Mouse (Mus musculus): ENCODE data around the gene Ahnak. TPM values are rescaled to one million over a fixed set of nuclear protein-coding genes. Genes with fewer than 3 reads are reported as not detected.
A peak's percentile ranks its signal among the peaks of the same experiment; 100 is the strongest.

Ahnak gene
- polyA plus RNA-seq, 1 experiment = 86.8 TPM

- Histone ChIP-seq H3K79me2 (ENCODE audit: control insufficient read depth, insufficient read depth) (no peaks in the 10 kb centered on the region), H3K4me3 (ENCODE audit: insufficient read depth, poor library complexity, severe bottlenecking) (no peak overlapping the region), H3K27me3 (ENCODE audit: control insufficient read depth, insufficient read depth, insufficient read length) (no peaks in the 10 kb centered on the region), H3ac (ENCODE audit: control insufficient read depth, insufficient read length, low read depth) (no peak overlapping the region), H3K36me3 (ENCODE audit: control insufficient read depth, insufficient read depth) (no peaks in the 10 kb centered on the region), H3K79me3 (ENCODE audit: low read depth) (no peaks in the 10 kb centered on the region)
- TF ChIP-seq CTCF (IDR thresholded peaks at IDR 0.05; ENCODE audit: control insufficient read depth, insufficient read depth, insufficient read length) = no peak
- no peak for TF ChIP-seq USF1 (IDR thresholded peaks at IDR 0.05; ENCODE audit: low read depth)
- no peak for TF ChIP-seq MAX (IDR thresholded peaks at IDR 0.05)
- TF ChIP-seq CEBPB (IDR thresholded peaks at IDR 0.05; ENCODE audit: low read depth) = no peak
- TF ChIP-seq MYOG (IDR thresholded peaks at IDR 0.05; ENCODE audit: control insufficient read depth, extremely low read depth, insufficient read length) = no peak
- TF ChIP-seq FOSL1 (IDR thresholded peaks at IDR 0.05; ENCODE audit: insufficient read depth, low read length, poor library complexity, severe bottlenecking) = no peak
- TF ChIP-seq MYOD1 (IDR thresholded peaks at IDR 0.05; ENCODE audit: control insufficient read depth, insufficient read length, low read depth) = no peak
Measured at GRCm38 (mm10) chr19:9072157-9072530, 83.1 kb downstream of the Ahnak start.

- H3K36me3 ChIP-seq (ENCODE audit: control insufficient read depth, insufficient read depth) = no peaks in the 10 kb centered on the region
- no peak overlapping the region for H3K4me3 ChIP-seq (ENCODE audit: insufficient read depth, poor library complexity, severe bottlenecking)
- TF ChIP-seq MAX (IDR thresholded peaks at IDR 0.05) = no peak
- TF ChIP-seq USF1 (IDR thresholded peaks at IDR 0.05; ENCODE audit: low read depth) = no peak
- TF ChIP-seq CEBPB (IDR thresholded peaks at IDR 0.05; ENCODE audit: low read depth) = peak; percentile 37
- TF ChIP-seq FOSL1 (IDR thresholded peaks at IDR 0.05; ENCODE audit: insufficient read depth, low read length, poor library complexity, severe bottlenecking) = peak; percentile 100
- TF ChIP-seq MYOD1 (IDR thresholded peaks at IDR 0.05; ENCODE audit: control insufficient read depth, insufficient read length, low read depth) = peak; percentile 87
- TF ChIP-seq MYOG (IDR thresholded peaks at IDR 0.05; ENCODE audit: control insufficient read depth, extremely low read depth, insufficient read length) = no peak
- H3K27me3 ChIP-seq (ENCODE audit: control insufficient read depth, insufficient read depth, insufficient read length) = no peaks in the 10 kb centered on the region
- H3K79me3 ChIP-seq (ENCODE audit: low read depth) = no peaks in the 10 kb centered on the region
- H3ac ChIP-seq (ENCODE audit: control insufficient read depth, insufficient read length, low read depth) = peak overlapping the region; percentile 31
- no peaks in the 10 kb centered on the region for H3K79me2 ChIP-seq (ENCODE audit: control insufficient read depth, insufficient read depth)
Measured at GRCm38 (mm10) chr19:9073776-9074411, 84.8 kb downstream of the Ahnak start.

- Histone ChIP-seq H3K27me3 (ENCODE audit: control insufficient read depth, insufficient read depth, insufficient read length) (no peaks in the 10 kb centered on the region), H3K79me2 (ENCODE audit: control insufficient read depth, insufficient read depth) (no peaks in the 10 kb centered on the region), H3K36me3 (ENCODE audit: control insufficient read depth, insufficient read depth) (no peaks in the 10 kb centered on the region), H3K79me3 (ENCODE audit: low read depth) (no peaks in the 10 kb centered on the region), H3K4me3 (ENCODE audit: insufficient read depth, poor library complexity, severe bottlenecking) (no peak overlapping the region), H3ac (ENCODE audit: control insufficient read depth, insufficient read length, low read depth) (peak overlapping the region; percentile 31)
- no peak for TF ChIP-seq MAX (IDR thresholded peaks at IDR 0.05)
- no peak for TF ChIP-seq CTCF (IDR thresholded peaks at IDR 0.05; ENCODE audit: control insufficient read depth, insufficient read depth, insufficient read length)
- TF ChIP-seq MYOD1 (IDR thresholded peaks at IDR 0.05; ENCODE audit: control insufficient read depth, insufficient read length, low read depth) = no peak
- no peak for TF ChIP-seq CEBPB (IDR thresholded peaks at IDR 0.05; ENCODE audit: low read depth)
- no peak for TF ChIP-seq FOSL1 (IDR thresholded peaks at IDR 0.05; ENCODE audit: insufficient read depth, low read length, poor library complexity, severe bottlenecking)
- TF ChIP-seq USF1 (IDR thresholded peaks at IDR 0.05; ENCODE audit: low read depth) = no peak
- no peak for TF ChIP-seq MYOG (IDR thresholded peaks at IDR 0.05; ENCODE audit: control insufficient read depth, extremely low read depth, insufficient read length)
Measured at GRCm38 (mm10) chr19:9074424-9074823, 85.3 kb downstream of the Ahnak start.

GRCm38 (mm10) chr19:9075558-9075957, 86.5 kb downstream of the Ahnak start:
- H3ac ChIP-seq (ENCODE audit: control insufficient read depth, insufficient read length, low read depth) = no peak overlapping the region
- TF ChIP-seq USF1 (IDR thresholded peaks at IDR 0.05; ENCODE audit: low read depth) (peak; percentile 77), CEBPB (IDR thresholded peaks at IDR 0.05; ENCODE audit: low read depth) (no peak), FOSL1 (IDR thresholded peaks at IDR 0.05; ENCODE audit: insufficient read depth, low read length, poor library complexity, severe bottlenecking) (no peak)
- no peaks in the 10 kb centered on the region for H3K79me2 ChIP-seq (ENCODE audit: control insufficient read depth, insufficient read depth)
- no peaks in the 10 kb centered on the region for H3K36me3 ChIP-seq (ENCODE audit: control insufficient read depth, insufficient read depth)
- no peaks in the 10 kb centered on the region for H3K79me3 ChIP-seq (ENCODE audit: low read depth)
- no peak overlapping the region for H3K4me3 ChIP-seq (ENCODE audit: insufficient read depth, poor library complexity, severe bottlenecking)
- no peaks in the 10 kb centered on the region for H3K27me3 ChIP-seq (ENCODE audit: control insufficient read depth, insufficient read depth, insufficient read length)

GRCm38 (mm10) chr19:9076035-9076434, 87.0 kb downstream of the Ahnak start:
- Histone ChIP-seq H3K79me3 (ENCODE audit: low read depth) (no peaks in the 10 kb centered on the region), H3K27me3 (ENCODE audit: control insufficient read depth, insufficient read depth, insufficient read length) (no peaks in the 10 kb centered on the region), H3K36me3 (ENCODE audit: control insufficient read depth, insufficient read depth) (no peaks in the 10 kb centered on the region), H3K79me2 (ENCODE audit: control insufficient read depth, insufficient read depth) (no peaks in the 10 kb centered on the region), H3ac (ENCODE audit: control insufficient read depth, insufficient read length, low read depth) (no peak overlapping the region), H3K4me3 (ENCODE audit: insufficient read depth, poor library complexity, severe bottlenecking) (no peak overlapping the region)
- no peak for TF ChIP-seq MAX (IDR thresholded peaks at IDR 0.05)
- TF ChIP-seq CEBPB (IDR thresholded peaks at IDR 0.05; ENCODE audit: low read depth) = no peak
- no peak for TF ChIP-seq USF1 (IDR thresholded peaks at IDR 0.05; ENCODE audit: low read depth)
- no peak for TF ChIP-seq FOSL1 (IDR thresholded peaks at IDR 0.05; ENCODE audit: insufficient read depth, low read length, poor library complexity, severe bottlenecking)
- no peak for TF ChIP-seq CTCF (IDR thresholded peaks at IDR 0.05; ENCODE audit: control insufficient read depth, insufficient read depth, insufficient read length)
- TF ChIP-seq MYOD1 (IDR thresholded peaks at IDR 0.05; ENCODE audit: control insufficient read depth, insufficient read length, low read depth) = no peak
- TF ChIP-seq MYOG (IDR thresholded peaks at IDR 0.05; ENCODE audit: control insufficient read depth, extremely low read depth, insufficient read length) = no peak

Measured in C2C12 (cell line).